Mouse (Mus musculus): ENCODE results near the gene Smg8. TPM values are rescaled to one million over a fixed set of nuclear protein-coding genes. Genes with fewer than 3 reads are reported as not detected.
"Not testable (repeated sequence)": the region's sequence is repeated elsewhere in the genome, so short reads cannot be mapped to it uniquely, and the experiment has no call there.

Smg8 gene
- polyA plus RNA-seq, 1 experiment from 2014 or later = 30.0 TPM

- no peak for DNase-seq (ENCODE audit: low spot score)
- H3K4me2 ChIP-seq (ENCODE audit: low read depth) = no peak overlapping the region
- no peak for ATAC-seq (ENCODE audit: insufficient read depth, low FRiP score, low TSS enrichment)
- H3K4me1 ChIP-seq (ENCODE audit: control insufficient read depth, insufficient read depth, low read length) = no peaks in the 10 kb centered on the region
- H3K9ac ChIP-seq (ENCODE audit: low read length) = no peak overlapping the region
- no peaks in the 10 kb centered on the region for H3K27me3 ChIP-seq (ENCODE audit: control insufficient read depth, insufficient read depth, low read length)
- no peaks in the 10 kb centered on the region for H3K36me3 ChIP-seq (ENCODE audit: control insufficient read depth, insufficient read depth, low read length)
- H3K27ac ChIP-seq (ENCODE audit: low read depth, low read length) = no peak overlapping the region
- H3K9me3 ChIP-seq (ENCODE audit: control insufficient read depth, low read length) = no peaks in the 10 kb centered on the region
- WGBS = 75% methylated on average over 3 of the region's 3 CpGs
- no peak overlapping the region for H3K4me3 ChIP-seq (ENCODE audit: low read depth, low read length)
Observed at GRCm38 (mm10) chr11:87062087-87062486, 24.5 kb downstream of the Smg8 start.

GRCm38 (mm10) chr11:87060410-87060809, 26.2 kb downstream of the Smg8 start:
- WGBS = 88% methylated on average over 2 of the region's 2 CpGs
- no peaks in the 10 kb centered on the region for H3K9me3 ChIP-seq (ENCODE audit: control insufficient read depth, low read length)
- H3K27ac ChIP-seq (ENCODE audit: low read depth, low read length) = no peak overlapping the region
- DNase-seq (ENCODE audit: low spot score) (no peak), ATAC-seq (ENCODE audit: insufficient read depth, low FRiP score, low TSS enrichment) (no peak)
- no peak overlapping the region for H3K9ac ChIP-seq (ENCODE audit: low read length)
- no peak overlapping the region for H3K4me3 ChIP-seq (ENCODE audit: low read depth, low read length)
- no peaks in the 10 kb centered on the region for H3K36me3 ChIP-seq (ENCODE audit: control insufficient read depth, insufficient read depth, low read length)
- no peak overlapping the region for H3K4me2 ChIP-seq (ENCODE audit: low read depth)
- H3K27me3 ChIP-seq (ENCODE audit: control insufficient read depth, insufficient read depth, low read length) = no peaks in the 10 kb centered on the region
- H3K4me1 ChIP-seq (ENCODE audit: control insufficient read depth, insufficient read depth, low read length) = no peaks in the 10 kb centered on the region

DNA sequence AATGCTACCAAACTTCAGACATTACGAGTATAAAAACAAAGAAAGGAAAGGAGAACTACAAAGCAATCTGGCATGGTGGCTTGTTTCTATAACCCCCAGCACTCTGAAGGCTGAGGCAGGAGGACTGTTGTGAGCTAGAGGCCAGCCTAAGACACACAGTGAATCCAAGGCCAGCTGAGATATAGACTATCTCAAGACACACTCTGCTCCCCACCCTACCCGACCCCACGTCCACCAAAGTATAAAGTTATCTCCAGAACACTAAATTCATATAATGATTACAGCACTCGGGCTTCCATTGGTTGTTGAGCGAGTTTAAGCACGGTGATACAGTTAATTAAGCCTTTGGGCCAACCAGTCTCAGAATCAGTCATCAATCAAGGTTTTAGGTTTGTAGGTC, 30.3 kb downstream of the Smg8 start:
- Histone ChIP-seq H3K36me3 (ENCODE audit: control insufficient read depth, insufficient read depth, low read length) (no peaks in the 10 kb centered on the region), H3K4me1 (ENCODE audit: control insufficient read depth, insufficient read depth, low read length) (no peaks in the 10 kb centered on the region), H3K4me3 (ENCODE audit: low read depth, low read length) (no peak overlapping the region), H3K27me3 (ENCODE audit: control insufficient read depth, insufficient read depth, low read length) (no peaks in the 10 kb centered on the region), H3K9ac (ENCODE audit: low read length) (no peak overlapping the region), H3K4me2 (ENCODE audit: low read depth) (no peak overlapping the region), H3K27ac (ENCODE audit: low read depth, low read length) (no peak overlapping the region), H3K9me3 (ENCODE audit: control insufficient read depth, low read length) (no peaks in the 10 kb centered on the region)
- WGBS = 87% methylated on average over 6 of the region's 6 CpGs
- DNase-seq (ENCODE audit: low spot score) = no peak
- ATAC-seq (ENCODE audit: insufficient read depth, low FRiP score, low TSS enrichment) = no peak

GRCm38 (mm10) chr11:87048900-87049299, 37.7 kb downstream of the Smg8 start:
- not testable (repeated sequence) for H3K9ac ChIP-seq (ENCODE audit: low read length); ATAC-seq (ENCODE audit: insufficient read depth, low FRiP score, low TSS enrichment); DNase-seq (ENCODE audit: low spot score); H3K27ac ChIP-seq (ENCODE audit: low read depth, low read length); H3K36me3 ChIP-seq (ENCODE audit: control insufficient read depth, insufficient read depth, low read length); H3K4me3 ChIP-seq (ENCODE audit: low read depth, low read length); H3K9me3 ChIP-seq (ENCODE audit: control insufficient read depth, low read length); H3K4me1 ChIP-seq (ENCODE audit: control insufficient read depth, insufficient read depth, low read length); H3K27me3 ChIP-seq (ENCODE audit: control insufficient read depth, insufficient read depth, low read length); H3K4me2 ChIP-seq (ENCODE audit: low read depth)
- WGBS = 96% methylated on average over 7 of the region's 7 CpGs

DNA sequence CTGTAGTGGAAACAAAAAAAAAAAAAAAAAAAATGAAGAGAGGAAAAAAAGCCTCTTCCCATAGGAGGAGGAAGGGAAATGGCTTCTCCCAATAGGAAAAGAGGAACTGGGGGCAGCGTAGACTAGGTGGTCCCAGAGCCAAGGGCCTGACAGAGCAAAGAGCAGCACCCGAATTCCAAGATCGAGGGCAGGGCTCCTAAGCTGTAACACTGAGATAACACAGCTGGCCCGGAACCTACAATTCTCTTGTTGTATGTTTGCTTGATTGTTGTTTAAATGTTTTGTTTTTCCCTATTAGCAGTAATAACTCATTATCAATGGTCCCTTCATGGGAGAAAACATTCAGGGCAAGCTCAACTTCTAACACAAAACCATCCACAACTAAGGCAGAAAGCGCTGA, 39.6 kb downstream of the Smg8 start:
- Histone ChIP-seq H3K4me1 (ENCODE audit: control insufficient read depth, insufficient read depth, low read length) (no peaks in the 10 kb centered on the region), H3K4me3 (ENCODE audit: low read depth, low read length) (no peak overlapping the region), H3K27me3 (ENCODE audit: control insufficient read depth, insufficient read depth, low read length) (no peaks in the 10 kb centered on the region), H3K9ac (ENCODE audit: low read length) (no peak overlapping the region), H3K36me3 (ENCODE audit: control insufficient read depth, insufficient read depth, low read length) (peaks cover 2% of the 10 kb centered on the region; the same call in 1 of the 2 replicates), H3K27ac (ENCODE audit: low read depth, low read length) (no peak overlapping the region), H3K9me3 (ENCODE audit: control insufficient read depth, low read length) (no peaks in the 10 kb centered on the region), H3K4me2 (ENCODE audit: low read depth) (no peak overlapping the region)
- ATAC-seq (ENCODE audit: insufficient read depth, low FRiP score, low TSS enrichment) (no peak), DNase-seq (ENCODE audit: low spot score) (no peak)
- WGBS = 95% methylated on average over 5 of the region's 5 CpGs

DNA sequence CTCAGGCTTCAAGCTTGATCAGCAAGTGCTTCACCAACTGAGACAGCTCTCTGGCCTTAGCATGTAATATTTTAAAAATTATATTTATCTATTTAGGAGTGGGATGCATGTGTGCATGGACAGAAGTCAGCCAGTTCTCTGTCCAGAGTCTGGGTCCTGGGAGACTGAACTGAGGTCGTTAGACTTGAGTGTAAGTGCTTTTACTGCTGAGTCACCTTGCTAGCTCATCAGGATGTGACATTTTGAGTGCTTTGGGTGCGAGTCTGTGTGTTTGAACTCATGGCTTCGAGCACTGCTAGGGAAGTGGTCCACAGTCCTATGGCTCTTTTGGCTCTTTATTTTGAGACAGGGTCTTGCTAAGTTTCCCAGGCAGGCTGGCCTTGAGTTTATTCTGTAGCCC, 43.5 kb downstream of the Smg8 start:
- ATAC-seq (ENCODE audit: insufficient read depth, low FRiP score, low TSS enrichment) (no peak), DNase-seq (ENCODE audit: low spot score) (no peak)
- Histone ChIP-seq H3K27ac (ENCODE audit: low read depth, low read length) (no peak overlapping the region), H3K4me2 (ENCODE audit: low read depth) (no peak overlapping the region), H3K4me1 (ENCODE audit: control insufficient read depth, insufficient read depth, low read length) (no peaks in the 10 kb centered on the region), H3K36me3 (ENCODE audit: control insufficient read depth, insufficient read depth, low read length) (peaks cover 7% of the 10 kb centered on the region), H3K27me3 (ENCODE audit: control insufficient read depth, insufficient read depth, low read length) (no peaks in the 10 kb centered on the region), H3K9me3 (ENCODE audit: control insufficient read depth, low read length) (no peaks in the 10 kb centered on the region), H3K4me3 (ENCODE audit: low read depth, low read length) (no peak overlapping the region), H3K9ac (ENCODE audit: low read length) (no peak overlapping the region)
- 85% methylated on average over 3 of the region's 3 CpGs for WGBS

- H3K9me3 ChIP-seq (ENCODE audit: control insufficient read depth, low read length) = no peaks in the 10 kb centered on the region
- H3K4me3 ChIP-seq (ENCODE audit: low read depth, low read length) = no peak overlapping the region
- peaks cover 7% of the 10 kb centered on the region for H3K36me3 ChIP-seq (ENCODE audit: control insufficient read depth, insufficient read depth, low read length)
- no peak overlapping the region for H3K9ac ChIP-seq (ENCODE audit: low read length)
- no peaks in the 10 kb centered on the region for H3K4me1 ChIP-seq (ENCODE audit: control insufficient read depth, insufficient read depth, low read length)
- H3K27ac ChIP-seq (ENCODE audit: low read depth, low read length) = no peak overlapping the region
- no peak for DNase-seq (ENCODE audit: low spot score)
- ATAC-seq (ENCODE audit: insufficient read depth, low FRiP score, low TSS enrichment) = no peak
- WGBS = 76% methylated on average over 9 of the region's 9 CpGs
- no peak overlapping the region for H3K4me2 ChIP-seq (ENCODE audit: low read depth)
- no peaks in the 10 kb centered on the region for H3K27me3 ChIP-seq (ENCODE audit: control insufficient read depth, insufficient read depth, low read length)
Observed at GRCm38 (mm10) chr11:87039307-87039963, 47.1 kb downstream of the Smg8 start.

- Histone ChIP-seq H3K9ac (ENCODE audit: low read length) (no peak overlapping the region), H3K4me2 (ENCODE audit: low read depth) (no peak overlapping the region), H3K36me3 (ENCODE audit: control insufficient read depth, insufficient read depth, low read length) (peaks cover 2% of the 10 kb centered on the region), H3K4me1 (ENCODE audit: control insufficient read depth, insufficient read depth, low read length) (no peaks in the 10 kb centered on the region), H3K27me3 (ENCODE audit: control insufficient read depth, insufficient read depth, low read length) (no peaks in the 10 kb centered on the region), H3K9me3 (ENCODE audit: control insufficient read depth, low read length) (no peaks in the 10 kb centered on the region), H3K4me3 (ENCODE audit: low read depth, low read length) (no peak overlapping the region), H3K27ac (ENCODE audit: low read depth, low read length) (no peak overlapping the region)
- ATAC-seq (ENCODE audit: insufficient read depth, low FRiP score, low TSS enrichment) = no peak
- no peak for DNase-seq (ENCODE audit: low spot score)
- 62% methylated on average over 4 of the region's 4 CpGs for WGBS
Observed at GRCm38 (mm10) chr11:87036180-87036579, 50.4 kb downstream of the Smg8 start.

DNA sequence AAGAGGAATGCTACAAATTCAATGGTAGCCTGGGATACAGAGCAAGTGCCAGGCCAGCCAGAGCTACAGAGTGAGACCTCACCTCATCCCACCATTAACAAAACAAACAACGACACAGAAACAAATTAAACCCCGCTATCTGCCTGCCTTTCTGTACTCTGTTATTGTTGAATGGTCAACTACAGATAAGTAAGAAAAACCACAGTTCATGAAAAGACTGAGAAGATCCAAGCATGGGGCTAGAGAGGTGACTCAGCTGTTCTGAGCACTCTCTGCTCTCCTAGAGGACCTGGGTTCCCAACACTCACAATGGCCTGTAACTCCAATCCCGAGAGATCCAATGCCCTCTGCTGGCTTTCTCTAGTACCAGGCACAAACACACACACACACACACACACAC, 58.4 kb downstream of the Smg8 start:
- ATAC-seq (ENCODE audit: insufficient read depth, low FRiP score, low TSS enrichment) (no peak), DNase-seq (ENCODE audit: low spot score) (no peak)
- H3K4me1 ChIP-seq (ENCODE audit: control insufficient read depth, insufficient read depth, low read length) = no peaks in the 10 kb centered on the region
- no peaks in the 10 kb centered on the region for H3K27me3 ChIP-seq (ENCODE audit: control insufficient read depth, insufficient read depth, low read length)
- WGBS = 91% methylated on average over 3 of the region's 3 CpGs
- no peaks in the 10 kb centered on the region for H3K36me3 ChIP-seq (ENCODE audit: control insufficient read depth, insufficient read depth, low read length)
- H3K4me3 ChIP-seq (ENCODE audit: low read depth, low read length) = no peak overlapping the region
- no peak overlapping the region for H3K27ac ChIP-seq (ENCODE audit: low read depth, low read length)
- no peaks in the 10 kb centered on the region for H3K9me3 ChIP-seq (ENCODE audit: control insufficient read depth, low read length)
- no peak overlapping the region for H3K9ac ChIP-seq (ENCODE audit: low read length)
- no peak overlapping the region for H3K4me2 ChIP-seq (ENCODE audit: low read depth)
